Mouse (Mus musculus): ENCODE measurements around the gene Cdc27. TPM values are rescaled to one million over a fixed set of nuclear protein-coding genes. Genes with fewer than 3 reads are reported as not detected.

The Cdc27 gene
- 10 to 100 TPM; 50.9 to 86.8 (median 73.9) TPM for total RNA-seq (2022)

- peak; percentile 98 for DNase-seq
These were observed at the start of gene Cdc27, which contains the start of gene Myl4 for GRCm38 (mm10) chr11:104550406-104550974. Gene Cdc27, minus strand, starts transcription at chr11:104550620. Gene Myl4, plus strand, starts transcription at chr11:104550663.

- no peak for DNase-seq
These were observed 49.0 kb upstream of the Cdc27 start for GRCm38 (mm10) chr11:104599265-104599945.

GRCm38 (mm10) chr11:104596365-104596764 lies 45.9 kb upstream of the Cdc27 start:
- DNase-seq: no peak

GRCm38 (mm10) chr11:104592066-104592835 lies 41.8 kb upstream of the Cdc27 start:
- DNase-seq: no peak

GRCm38 (mm10) chr11:104590148-104590547 lies 39.7 kb upstream of the Cdc27 start:
- peak; percentile 62 for DNase-seq

GRCm38 (mm10) chr11:104589570-104589969 lies 39.1 kb upstream of the Cdc27 start:
- no peak for DNase-seq

GRCm38 (mm10) chr11:104588513-104588912 lies 38.1 kb upstream of the Cdc27 start:
- DNase-seq: no peak

- DNase-seq: no peak
These were observed 37.5 kb upstream of the Cdc27 start for GRCm38 (mm10) chr11:104587904-104588303.

- DNase-seq: no peak
These were observed 35.1 kb upstream of the Cdc27 start for GRCm38 (mm10) chr11:104585495-104585894.

- no peak for DNase-seq
These were observed 32.4 kb upstream of the Cdc27 start for GRCm38 (mm10) chr11:104582630-104583364.

- DNase-seq: no peak
These were observed 31.8 kb upstream of the Cdc27 start for GRCm38 (mm10) chr11:104582308-104582606.

GRCm38 (mm10) chr11:104581446-104582307 lies 31.3 kb upstream of the Cdc27 start:
- DNase-seq: no peak

- no peak for DNase-seq
These were observed 30.2 kb upstream of the Cdc27 start for GRCm38 (mm10) chr11:104580606-104581005.

GRCm38 (mm10) chr11:104580091-104580490 lies 29.7 kb upstream of the Cdc27 start:
- no peak for DNase-seq

GRCm38 (mm10) chr11:104579575-104579974 lies 29.2 kb upstream of the Cdc27 start:
- DNase-seq: no peak

GRCm38 (mm10) chr11:104579084-104579483 lies 28.7 kb upstream of the Cdc27 start:
- DNase-seq: no peak

- no peak for DNase-seq
These were observed 27.7 kb upstream of the Cdc27 start for GRCm38 (mm10) chr11:104578074-104578473.

GRCm38 (mm10) chr11:104576772-104577612 lies 26.6 kb upstream of the Cdc27 start:
- no peak for DNase-seq

- DNase-seq: no peak
These were observed 22.1 kb upstream of the Cdc27 start for GRCm38 (mm10) chr11:104572566-104572965.

GRCm38 (mm10) chr11:104572091-104572490 lies 21.7 kb upstream of the Cdc27 start:
- no peak for DNase-seq

- peak; percentile 22 for DNase-seq
These were observed 21.0 kb upstream of the Cdc27 start for GRCm38 (mm10) chr11:104571373-104571772.

Data from adrenal gland, adult 8-10 months (tissue).